Mouse (Mus musculus): ENCODE results near the gene Tmem201. TPM values are rescaled to one million over a fixed set of nuclear protein-coding genes. Genes with fewer than 3 reads are reported as not detected.

Gene Tmem201
- polyA plus RNA-seq, 1 experiment from 2014 or later = 31.0 TPM

GRCm38 (mm10) chr4:149665692-149666090 lies 72.2 kb downstream of the Tmem201 start:
- WGBS = 91% methylated on average over 6 of the region's 6 CpGs
- 0 out of 2 replicates have a peak, but pooled peaks cover 6% of the 10 kb centered on the region for H3K36me3 ChIP-seq (ENCODE audit: poor library complexity, severe bottlenecking)
- no peaks in the 10 kb centered on the region for H3K9me3 ChIP-seq (replicated peaks)

More at GRCm38 (mm10) chr4:149665692-149666090, 72.2 kb downstream of the Tmem201 start:
- Histone ChIP-seq H3K4me3 (no peak overlapping the region), H3K4me2 (no peak overlapping the region), H3K27ac (no peak overlapping the region), H3K4me1 (no peaks in the 10 kb centered on the region), H3K9ac (no peak overlapping the region), H3K27me3 (no peaks in the 10 kb centered on the region)
- ATAC-seq = no peak

Other genes with a start within 250 kb of the Tmem201 start
- 80.2 and 81.2 TPM in 2 replicates for gene Ctnnbip1, start 219.8 kb downstream of the Tmem201 start, polyA plus RNA-seq (2015; fragmentation: Nextera tagmentation; extraction: Ambion mirVana)
- 22.7 and 26.0 TPM in 2 replicates for gene Clstn1, start 151.6 kb downstream of the Tmem201 start, polyA plus RNA-seq (2015; fragmentation: Nextera tagmentation; extraction: Ambion mirVana)
- gene Pik3cd, start 35.5 kb downstream of the Tmem201 start, polyA plus RNA-seq (2015; fragmentation: Nextera tagmentation; extraction: Ambion mirVana) = 8.0 and 9.0 TPM in 2 replicates
- gene Slc25a33, start 36.2 kb upstream of the Tmem201 start, polyA plus RNA-seq (2015; fragmentation: Nextera tagmentation; extraction: Ambion mirVana) = 13.8 and 15.5 TPM in 2 replicates
- gene Spsb1, start 217.0 kb upstream of the Tmem201 start, polyA plus RNA-seq (2015; fragmentation: Nextera tagmentation; extraction: Ambion mirVana) = 4.5 and 5.1 TPM in 2 replicates

Measured in forebrain, embryonic 13.5 days (tissue).